Mouse (Mus musculus) lung, adult 2 months (tissue): ENCODE measurements at regions not wholly inside any gene's neighbourhood (a gene's known extent, or its start where the extent isn't known, plus 50 kb on each side); places are given as distances from the start of the nearest gene placed in this dataset.

Source experiments
- CTCF ChIP-seq: fragments of 200-500 bp; IDR thresholded peaks from 2 replicates; pipeline ENCODE4 v1.5.1; 2011; ENCODE audit warnings: mild to moderate bottlenecking, low read length, control low read depth; ENCODE audit not compliant: insufficient read depth
- POLR2A ChIP-seq: fragments of 200-500 bp; IDR thresholded peaks from 2 replicates; pipeline ENCODE4 v1.6.1; 2011; ENCODE audit warnings: low read depth, mild to moderate bottlenecking, control low read depth, low read length, borderline replicate concordance; ENCODE audit errors: extremely low read depth

GRCm38 (mm10) chr3:159787776-159788175, 51.7 kb upstream of the Wls start:
- no peak for TF ChIP-seq CTCF
- no peak for TF ChIP-seq POLR2A
